Mouse (Mus musculus): ENCODE measurements at regions not wholly inside any gene's neighbourhood (a gene's known extent, or its start where the extent isn't known, plus 50 kb on each side); places are given as distances from the start of the nearest gene placed in this dataset.

- DNase-seq, result no peak
Observed at GRCm38 (mm10) chr14:105628673-105629072, 267.9 kb downstream of the Spry2 start.

- DNase-seq, result no peak
Observed at GRCm38 (mm10) chr14:105624387-105624786, 272.2 kb downstream of the Spry2 start.

- no peak for DNase-seq
Observed at GRCm38 (mm10) chr14:105622166-105622565, 274.5 kb downstream of the Spry2 start.

GRCm38 (mm10) chr14:105621124-105621523, 275.5 kb downstream of the Spry2 start:
- DNase-seq, result no peak

GRCm38 (mm10) chr14:105619449-105619848, 277.2 kb downstream of the Spry2 start:
- no peak for DNase-seq

GRCm38 (mm10) chr14:105615766-105616165, 280.9 kb downstream of the Spry2 start:
- no peak for DNase-seq

GRCm38 (mm10) chr14:105612794-105613193, 283.8 kb downstream of the Spry2 start:
- DNase-seq, result no peak

- DNase-seq, result no peak
Observed at GRCm38 (mm10) chr14:105608804-105609203, 287.8 kb downstream of the Spry2 start.

- DNase-seq, result no peak
Observed at GRCm38 (mm10) chr14:105606551-105606950, 290.1 kb downstream of the Spry2 start.

- no peak for DNase-seq
Observed at GRCm38 (mm10) chr14:105604451-105604850, 292.2 kb downstream of the Spry2 start.

GRCm38 (mm10) chr14:105603047-105603461, 293.6 kb downstream of the Spry2 start:
- DNase-seq, result no peak

GRCm38 (mm10) chr14:105599550-105600453, 296.8 kb downstream of the Spry2 start:
- no peak for DNase-seq

GRCm38 (mm10) chr14:105589751-105590150, 306.9 kb downstream of the Spry2 start:
- no peak for DNase-seq

GRCm38 (mm10) chr14:105589261-105589660, 307.4 kb downstream of the Spry2 start:
- peak; percentile 8 to 25 for DNase-seq

- DNase-seq, result peak; percentile 13 to 30
Observed at GRCm38 (mm10) chr14:105588391-105589163, 308.0 kb downstream of the Spry2 start.

- no peak for DNase-seq
Observed at GRCm38 (mm10) chr14:105588029-105588390, 308.6 kb downstream of the Spry2 start.

GRCm38 (mm10) chr14:105584632-105585031, 312.0 kb downstream of the Spry2 start:
- no peak for DNase-seq

GRCm38 (mm10) chr14:105583497-105583896, 313.1 kb downstream of the Spry2 start:
- no peak for DNase-seq

GRCm38 (mm10) chr14:105576266-105576665, 317.9 kb downstream of the Ndfip2 start:
- DNase-seq, result no peak

GRCm38 (mm10) chr14:105572036-105572891, 313.9 kb downstream of the Ndfip2 start:
- no peak for DNase-seq

- no peak for DNase-seq
Observed at GRCm38 (mm10) chr14:105570156-105570555, 311.8 kb downstream of the Ndfip2 start.

- DNase-seq, result no peak
Observed at GRCm38 (mm10) chr14:105565827-105566226, 307.5 kb downstream of the Ndfip2 start.

GRCm38 (mm10) chr14:105562843-105563242, 304.5 kb downstream of the Ndfip2 start:
- no peak for DNase-seq

All from lung, postnatal 4 days (tissue).